Comparison of ENCODE assay signal across 8 mouse cellular contexts in genomic region chr4:141547299-141547698, GRCm38 (mm10). TPM values are rescaled to one million over a fixed set of nuclear protein-coding genes. Genes with fewer than 3 reads are reported as not detected.
DNase-seq lines count a peak whose midpoint lies in the region; ATAC-seq and TF ChIP-seq lines count a peak whose summit lies in the region.

No protein-coding gene starts in this region.

- 0 out of 2 replicates have a peak, but pooled peaks have one; percentile 5 for TF ChIP-seq CTCF in lung, postnatal 0 days (IDR thresholded peaks at IDR 0.05)
- no peak for TF ChIP-seq CTCF in lung, adult 2 months (IDR thresholded peaks at IDR 0.05; ENCODE audit: insufficient read depth, low read length)
- no peak for TF ChIP-seq CTCF in embryonic fibroblast, embryonic 13.5 days (IDR thresholded peaks at IDR 0.05; ENCODE audit: borderline replicate concordance, insufficient read depth, low read length)

- peak overlapping the region; percentile 88 for H3K4me2 ChIP-seq in lung, postnatal 0 days (replicated peaks; ENCODE audit: low read depth, low read length)
- H3K4me2 ChIP-seq in limb, embryonic 15.5 days: peak overlapping the region; percentile 97
- H3K4me2 ChIP-seq in stomach, embryonic 14.5 days (replicated peaks; ENCODE audit: low read depth, low read length): peak overlapping the region; percentile 68

- H3K27me3 ChIP-seq in lung, postnatal 0 days (replicated peaks; ENCODE audit: insufficient read depth, low read length): no peaks in the 10 kb centered on the region
- H3K27me3 ChIP-seq in limb, embryonic 15.5 days: no peaks in the 10 kb centered on the region
- no peaks in the 10 kb centered on the region for H3K27me3 ChIP-seq in stomach, embryonic 14.5 days (ENCODE audit: control insufficient read depth, insufficient read depth, low read length)

- no peak for TF ChIP-seq EP300 in lung, postnatal 0 days (IDR thresholded peaks at IDR 0.05)

- H3K27ac ChIP-seq in lung, postnatal 0 days (ENCODE audit: low read length): peak overlapping the region; percentile 100
- H3K27ac ChIP-seq in embryonic fibroblast, embryonic 13.5 days (ENCODE audit: insufficient read depth, low read length): peak overlapping the region; percentile 100
- H3K27ac ChIP-seq in limb, embryonic 15.5 days: peak overlapping the region; percentile 100
- peak overlapping the region; percentile 100 for H3K27ac ChIP-seq in stomach, embryonic 14.5 days (ENCODE audit: low read length)

- peak overlapping the region; percentile 98 for H3K9ac ChIP-seq in lung, postnatal 0 days (replicated peaks; ENCODE audit: low read depth)
- H3K9ac ChIP-seq in limb, embryonic 15.5 days: peak overlapping the region; percentile 23; the same call in 1 of the 2 replicates
- H3K9ac ChIP-seq in stomach, embryonic 14.5 days (replicated peaks; ENCODE audit: low read depth, low read length): peak overlapping the region; percentile 97

- no peaks in the 10 kb centered on the region for H3K4me1 ChIP-seq in lung, postnatal 0 days (ENCODE audit: insufficient read depth, low read depth, low read length)
- no peaks in the 10 kb centered on the region for H3K4me1 ChIP-seq in lung, adult 2 months (ENCODE audit: control insufficient read depth, insufficient read depth, low read length)
- peaks cover 2% of the 10 kb centered on the region; the same call in 1 of the 2 replicates for H3K4me1 ChIP-seq in embryonic fibroblast, embryonic 13.5 days (ENCODE audit: control insufficient read depth, insufficient read depth, low read length)
- peaks cover 25% of the 10 kb centered on the region for H3K4me1 ChIP-seq in limb, embryonic 15.5 days
- no peaks in the 10 kb centered on the region for H3K4me1 ChIP-seq in stomach, embryonic 14.5 days (ENCODE audit: control insufficient read depth, insufficient read depth, low read length)

- peak; percentile 77 for DNase-seq in lung, postnatal 0 days (ENCODE audit: low spot score)
- no peak for DNase-seq in lung, adult 2 months
- DNase-seq in adrenal gland, postnatal 36 days: no peak
- DNase-seq in urinary bladder, postnatal 36 days (ENCODE audit: low spot score in 2 of 2): no peak
- no peak for DNase-seq in left cerebral cortex, postnatal 36 days (ENCODE audit: low spot score in 2 of 2)

- intact Hi-C loops in left cerebral cortex, postnatal 36 days (cut with DNase I): no loop called here

- H3K36me3 ChIP-seq in lung, postnatal 0 days (ENCODE audit: insufficient read depth, low read length): no peaks in the 10 kb centered on the region
- H3K36me3 ChIP-seq in limb, embryonic 15.5 days: no peaks in the 10 kb centered on the region
- H3K36me3 ChIP-seq in stomach, embryonic 14.5 days (ENCODE audit: control insufficient read depth, insufficient read depth, low read length): no peaks in the 10 kb centered on the region

- H3K4me3 ChIP-seq in lung, postnatal 0 days (ENCODE audit: low read depth, low read length): peak overlapping the region; percentile 92
- H3K4me3 ChIP-seq in lung, adult 2 months (replicated peaks; ENCODE audit: extremely low read depth, low read depth, low read length): no peak overlapping the region
- H3K4me3 ChIP-seq in embryonic fibroblast, embryonic 13.5 days (ENCODE audit: insufficient read depth, low read length): peak overlapping the region; percentile 88
- H3K4me3 ChIP-seq in limb, embryonic 15.5 days: peak overlapping the region; percentile 74
- peak overlapping the region; percentile 79 for H3K4me3 ChIP-seq in stomach, embryonic 14.5 days (ENCODE audit: low read depth, low read length)

- no peak for ATAC-seq in lung, postnatal 0 days
- no peak for ATAC-seq in limb, embryonic 15.5 days (ENCODE audit: insufficient number of reproducible peaks, low FRiP score, low TSS enrichment, low read depth)
- ATAC-seq in stomach, embryonic 14.5 days (ENCODE audit: insufficient number of reproducible peaks, insufficient read depth, low FRiP score, low read depth): no peak

- TF ChIP-seq POLR2A in lung, adult 2 months (IDR thresholded peaks at IDR 0.05; ENCODE audit: borderline replicate concordance, extremely low read depth, low read depth, low read length): no peak
- TF ChIP-seq POLR2A in embryonic fibroblast, embryonic 13.5 days (IDR thresholded peaks at IDR 0.05; ENCODE audit: low read depth, low read length): no peak

- H3K9me3 ChIP-seq in lung, postnatal 0 days (ENCODE audit: low read length): no peaks in the 10 kb centered on the region
- H3K9me3 ChIP-seq in limb, embryonic 15.5 days: no peaks in the 10 kb centered on the region
- H3K9me3 ChIP-seq in stomach, embryonic 14.5 days (ENCODE audit: control insufficient read depth, low read depth, low read length): no peaks in the 10 kb centered on the region

- 9% methylated on average over 9 of the region's 9 CpGs for whole genome bisulfite sequencing in lung, postnatal 0 days
- 8% methylated on average over 9 of the region's 9 CpGs for WGBS in lung, adult 2 months
- 16% methylated on average over 9 of the region's 9 CpGs for WGBS in limb, embryonic 15.5 days
- WGBS in stomach, embryonic 14.5 days: 15% methylated on average over 9 of the region's 9 CpGs

RNA-seq across cellular contexts. Expression of gene Spen, which starts 8.9 kb away (rescaled TPM):
- polyA plus RNA-seq in lung, postnatal 0 days (2015; fragmentation: Nextera tagmentation; extraction: Ambion mirVana): 5.7 and 8.8 TPM in 2 replicates
- polyA plus RNA-seq in lung, adult 2 months (2012; rRNA removed): 27.1 and 30.4 TPM in 2 replicates
- polyA plus RNA-seq in embryonic fibroblast, embryonic 13.5 days (2011; ENCODE audit: insufficient read length, low read depth, missing spikeins): 20.7 and 21.2 TPM in 2 replicates
- 7.2 and 9.0 TPM in 2 replicates for polyA plus RNA-seq in limb, embryonic 15.5 days (2015; fragmentation: Nextera tagmentation; extraction: Ambion mirVana)
- 16.2 and 16.9 TPM in 2 replicates for polyA plus RNA-seq in stomach, embryonic 14.5 days (2014; fragmentation: Nextera tagmentation; extraction: Ambion mirVana)
- total RNA-seq in adrenal gland, postnatal 36 days (2021): 10 to 100 TPM; 49.9 to 58.3 TPM
- total RNA-seq in left cerebral cortex, postnatal 36 days (2021): 10 to 100 TPM; 50.8 to 72.8 TPM

RNA-seq across cellular contexts. Expression of gene Fblim1, which starts 58.6 kb away (rescaled TPM):
- 52.3 and 57.5 TPM in 2 replicates for polyA plus RNA-seq in lung, postnatal 0 days (2015; fragmentation: Nextera tagmentation; extraction: Ambion mirVana)
- polyA plus RNA-seq in lung, adult 2 months (2012; rRNA removed): 36.2 and 45.7 TPM in 2 replicates
- 72.4 and 90.1 TPM in 2 replicates for polyA plus RNA-seq in embryonic fibroblast, embryonic 13.5 days (2011; ENCODE audit: insufficient read length, low read depth, missing spikeins)
- polyA plus RNA-seq in limb, embryonic 15.5 days (2015; fragmentation: Nextera tagmentation; extraction: Ambion mirVana): 27.1 and 29.3 TPM in 2 replicates
- 94.9 and 98.0 TPM in 2 replicates for polyA plus RNA-seq in stomach, embryonic 14.5 days (2014; fragmentation: Nextera tagmentation; extraction: Ambion mirVana)
- 10 to 100 TPM in 1 of 2 experiments, 1 to 10 TPM in 1; 9.5 to 12.9 TPM for total RNA-seq in adrenal gland, postnatal 36 days (2021)
- total RNA-seq in left cerebral cortex, postnatal 36 days (2021): 1 to 10 TPM in 1 of 2 experiments, under 1 TPM in 1; 0.68 to 1.2 TPM

Comparison
In these comparisons a context has a peak if more than half of its experiments do, and no peak if none do; other contexts are left out.
1. H3K9ac ChIP-seq: peak in every context shown above with its lines; median percentile 98 in lung, postnatal 0 days; 97 in stomach, embryonic 14.5 days; 23 in limb, embryonic 15.5 days.